Mouse (Mus musculus) spleen, adult 2 months (tissue): ENCODE data around the gene Gdpd4. TPM values are rescaled to one million over a fixed set of nuclear protein-coding genes. Genes with fewer than 3 reads are reported as not detected.

Experiments
- DNase-seq, 2 experiments: peaks; one replicate each; pipeline versions ENCODE4 v3.0.0 to v3.0.0-alpha.2; 2012 to 2021; ENCODE audit warnings: low spot score in 2 of 2, low read depth in 1 of 2
- H3K27ac ChIP-seq: fragments of 200-500 bp; 2 replicates; pipeline ENCODE4 v1.5.1; 2012; ENCODE audit warnings: low read length, inconsistent platforms; ENCODE audit not compliant: insufficient read depth
- H3K27me3 ChIP-seq: fragments of 200-500 bp; 2 replicates; pipeline ENCODE4 v1.6.1; 2012; ENCODE audit warnings: mild to moderate bottlenecking, moderate library complexity, low read length, inconsistent platforms; ENCODE audit not compliant: control insufficient read depth, insufficient read depth
- H3K36me3 ChIP-seq: fragments of 200-500 bp; 2 replicates; pipeline ENCODE4 v1.6.1; 2012; ENCODE audit warnings: mild to moderate bottlenecking, low read length, inconsistent platforms; ENCODE audit not compliant: control insufficient read depth, insufficient read depth
- H3K4me1 ChIP-seq: fragments of 200-500 bp; 2 replicates; pipeline ENCODE4 v1.6.1; 2011; ENCODE audit warnings: inconsistent platforms; ENCODE audit not compliant: control insufficient read depth, insufficient read depth, insufficient read length
- H3K4me3 ChIP-seq: fragments of 200-500 bp; 2 replicates; pipeline ENCODE4 v1.5.1; 2011; ENCODE audit warnings: mild to moderate bottlenecking, inconsistent platforms; ENCODE audit not compliant: insufficient read depth, insufficient read length; ENCODE audit errors: extremely low read depth
- CTCF ChIP-seq: fragments of 200-500 bp; IDR thresholded peaks from 2 replicates; pipeline ENCODE4 v1.5.1; 2011; ENCODE audit warnings: mild to moderate bottlenecking, inconsistent platforms; ENCODE audit not compliant: insufficient read depth, insufficient read length, insufficient replicate concordance; ENCODE audit errors: extremely low read depth
- POLR2A ChIP-seq: fragments of 200-500 bp; IDR thresholded peaks from 2 replicates; pipeline ENCODE4 v1.6.1; 2011; ENCODE audit warnings: low read depth, low read length, inconsistent platforms
- WGBS: fragments of 180-500 bp; shearing (Covaris S2); methylation state at CpG from one replicate; pipeline ENCODE4 v1.1.7; 2018; 5-methylcytosine and 5-hydroxymethylcytosine counted together
- polyA plus RNA-seq: library from polyadenylated mRNA; depleted of rRNA; stranded (reverse); fragments of >200 nt; gene quantifications from 2 replicates; pipeline ENCODE4 v1.2.3, GENCODE M21; 2012; rRNA removed

Gene Gdpd4
- not detected in 2 replicates for polyA plus RNA-seq

- Histone ChIP-seq H3K4me1 (no peaks in the 10 kb centered on the region), H3K36me3 (no peaks in the 10 kb centered on the region), H3K27me3 (no peaks in the 10 kb centered on the region), H3K27ac (no peak within 1 kb of the TSS), H3K4me3 (no peak within 1 kb of the TSS)
- DNase-seq, result no peak
- TF ChIP-seq POLR2A (no peak), CTCF (no peak)
- WGBS, result 80% methylated on average over 12 of the region's 12 CpGs
These were observed at the start of gene Gdpd4 for GRCm38 (mm10) chr7:97919742-97920141. Gene Gdpd4 (plus strand): TSS chr7:97919955.

GRCm38 (mm10) chr7:97872396-97872795, 47.4 kb upstream of the Gdpd4 start:
- H3K4me3 ChIP-seq, result no peak overlapping the region
- TF ChIP-seq POLR2A (no peak), CTCF (no peak)
- no peaks in the 10 kb centered on the region for H3K4me1 ChIP-seq
- no peak for DNase-seq
- no peaks in the 10 kb centered on the region for H3K27me3 ChIP-seq
- H3K36me3 ChIP-seq, result no peaks in the 10 kb centered on the region
- no peak overlapping the region for H3K27ac ChIP-seq
- 92% methylated on average over 4 of the region's 4 CpGs for whole genome bisulfite sequencing

- no peak for DNase-seq
These were observed 46.4 kb upstream of the Gdpd4 start for GRCm38 (mm10) chr7:97873317-97873716.

GRCm38 (mm10) chr7:97877846-97878538, 41.8 kb upstream of the Gdpd4 start:
- no peak for DNase-seq
- Histone ChIP-seq H3K4me1 (no peaks in the 10 kb centered on the region), H3K27ac (no peak overlapping the region), H3K36me3 (no peaks in the 10 kb centered on the region), H3K27me3 (no peaks in the 10 kb centered on the region), H3K4me3 (no peak overlapping the region)
- TF ChIP-seq CTCF, result no peak
- WGBS, result 81% methylated on average over 7 of the region's 7 CpGs

More at GRCm38 (mm10) chr7:97873317-97873716, 46.4 kb upstream of the Gdpd4 start:
- no peaks in the 10 kb centered on the region for H3K36me3 ChIP-seq
- no peaks in the 10 kb centered on the region for H3K27me3 ChIP-seq
- no peaks in the 10 kb centered on the region for H3K4me1 ChIP-seq
- TF ChIP-seq POLR2A, result no peak
- TF ChIP-seq CTCF, result no peak
- no peak overlapping the region for H3K27ac ChIP-seq
- no peak overlapping the region for H3K4me3 ChIP-seq

- Histone ChIP-seq H3K27me3 (no peaks in the 10 kb centered on the region), H3K4me3 (no peak overlapping the region), H3K4me1 (no peaks in the 10 kb centered on the region), H3K36me3 (no peaks in the 10 kb centered on the region), H3K27ac (no peak overlapping the region)
- DNase-seq, result no peak
- WGBS, result 81% methylated on average over 3 of the region's 3 CpGs
- TF ChIP-seq POLR2A (no peak), CTCF (no peak)
These were observed 8.1 kb upstream of the Gdpd4 start for GRCm38 (mm10) chr7:97911646-97912045.

- no peak for DNase-seq
- TF ChIP-seq POLR2A (no peak), CTCF (no peak)
- 72% methylated on average over 2 of the region's 2 CpGs for WGBS
- no peaks in the 10 kb centered on the region for H3K27me3 ChIP-seq
- H3K4me1 ChIP-seq, result no peaks in the 10 kb centered on the region
- no peak overlapping the region for H3K27ac ChIP-seq
- H3K36me3 ChIP-seq, result no peaks in the 10 kb centered on the region
- H3K4me3 ChIP-seq, result no peak overlapping the region
These were observed 4.8 kb upstream of the Gdpd4 start for GRCm38 (mm10) chr7:97914833-97915516.

GRCm38 (mm10) chr7:97925819-97926218, 6.1 kb downstream of the Gdpd4 start:
- WGBS, result 73% methylated on average over 1 of the region's 1 CpGs
- Histone ChIP-seq H3K4me3 (no peak overlapping the region), H3K27me3 (no peaks in the 10 kb centered on the region), H3K4me1 (no peaks in the 10 kb centered on the region), H3K27ac (no peak overlapping the region), H3K36me3 (no peaks in the 10 kb centered on the region)
- DNase-seq, result no peak
- TF ChIP-seq POLR2A (no peak), CTCF (no peak)
